Mouse (Mus musculus) embryonic facial prominence, embryonic 15.5 days (tissue): ENCODE data around the gene B3galt4. TPM values are rescaled to one million over a fixed set of nuclear protein-coding genes. Genes with fewer than 3 reads are reported as not detected.

Source experiments
- ATAC-seq: fragments of 200-750 bp; cut with Nextera tagmentation; 2 replicates; pipeline ENCODE4 v1.8.0; 2017; ENCODE audit warnings: low read depth, moderate TSS enrichment; ENCODE audit not compliant: insufficient number of reproducible peaks, low FRiP score, low TSS enrichment
- H3K27ac ChIP-seq: fragments of 300-500 bp; sonication (generic); replicated peaks from 2 replicates; pipeline ENCODE4 v1.5.1; 2015; ENCODE audit warnings: mild to moderate bottlenecking, inconsistent platforms
- H3K27me3 ChIP-seq: fragments of 300-500 bp; sonication (generic); 2 replicates; pipeline ENCODE4 v1.6.1; 2015; ENCODE audit warnings: inconsistent platforms
- H3K36me3 ChIP-seq: fragments of 300-500 bp; sonication (generic); 2 replicates; pipeline ENCODE4 v1.6.1; 2015; ENCODE audit warnings: mild to moderate bottlenecking, inconsistent platforms
- H3K4me1 ChIP-seq: fragments of 300-500 bp; sonication (generic); 2 replicates; pipeline ENCODE4 v1.6.1; 2015; ENCODE audit warnings: inconsistent platforms
- H3K4me2 ChIP-seq: fragments of 300-500 bp; sonication (generic); replicated peaks from 2 replicates; pipeline ENCODE4 v1.6.1; 2015; ENCODE audit warnings: mild to moderate bottlenecking, inconsistent platforms
- H3K4me3 ChIP-seq: fragments of 300-500 bp; sonication (generic); replicated peaks from 2 replicates; pipeline ENCODE4 v1.5.1; 2015; ENCODE audit warnings: mild to moderate bottlenecking, inconsistent platforms
- H3K9ac ChIP-seq: fragments of 300-500 bp; sonication (generic); 2 replicates; pipeline ENCODE4 v1.6.1; 2015; ENCODE audit warnings: inconsistent platforms
- H3K9me3 ChIP-seq: fragments of 300-500 bp; sonication (generic); replicated peaks from 2 replicates; pipeline ENCODE4 v1.6.1; 2016; ENCODE audit warnings: inconsistent platforms
- WGBS: fragments of 180-500 bp; shearing (Covaris S2); methylation state at CpG from one replicate; pipeline ENCODE4 v1.1.7; 2015; 5-methylcytosine and 5-hydroxymethylcytosine counted together
- polyA plus RNA-seq: library from polyadenylated mRNA; unstranded; fragments of >200 nt; fragmentation: Nextera tagmentation; extraction: Ambion mirVana; gene quantifications from 2 replicates; pipeline ENCODE4 v1.2.1, GENCODE M21; 2015

B3galt4 gene
- polyA plus RNA-seq, 1 experiment from 2014 or later, result 8.5 TPM

GRCm38 (mm10) chr17:33940206-33940805, 11.0 kb downstream of the B3galt4 start, which contains the start of the genes Pfdn6 and Wdr46:
Gene Pfdn6 (minus strand): TSS chr17:33940343.
Gene Wdr46 (plus strand): TSS chr17:33940660.
- peaks cover 52% of the 10 kb centered on the region for H3K36me3 ChIP-seq
- ATAC-seq, result peak; percentile 86
- no peaks in the 10 kb centered on the region for H3K27me3 ChIP-seq
- H3K27ac ChIP-seq, result peak within 1 kb of the TSS; percentile 49
- H3K4me3 ChIP-seq, result peak within 1 kb of the TSS; percentile 89
- H3K4me1 ChIP-seq, result peaks cover 23% of the 10 kb centered on the region
- peak within 1 kb of the TSS; percentile 87 for H3K9ac ChIP-seq
- H3K4me2 ChIP-seq, result peak within 1 kb of the TSS; percentile 94
- WGBS, result under 1% methylated on average over 36 of the region's 36 CpGs
- no peaks in the 10 kb centered on the region for H3K9me3 ChIP-seq

GRCm38 (mm10) chr17:33938783-33939182, 12.5 kb downstream of the B3galt4 start:
- ATAC-seq, result no peak
- H3K4me1 ChIP-seq, result peaks cover 23% of the 10 kb centered on the region
- H3K9ac ChIP-seq, result no peak overlapping the region
- H3K4me2 ChIP-seq, result no peak overlapping the region
- H3K9me3 ChIP-seq, result no peaks in the 10 kb centered on the region
- WGBS, result 82% methylated on average over 11 of the region's 11 CpGs
- no peak overlapping the region for H3K27ac ChIP-seq
- H3K36me3 ChIP-seq, result peaks cover 51% of the 10 kb centered on the region
- H3K27me3 ChIP-seq, result no peaks in the 10 kb centered on the region
- no peak overlapping the region for H3K4me3 ChIP-seq

GRCm38 (mm10) chr17:33936993-33937392, 14.3 kb downstream of the B3galt4 start:
- H3K9ac ChIP-seq, result no peak overlapping the region
- no peaks in the 10 kb centered on the region for H3K9me3 ChIP-seq
- no peak overlapping the region for H3K4me3 ChIP-seq
- H3K27ac ChIP-seq, result no peak overlapping the region
- H3K27me3 ChIP-seq, result no peaks in the 10 kb centered on the region
- peaks cover 24% of the 10 kb centered on the region for H3K4me1 ChIP-seq
- peaks cover 58% of the 10 kb centered on the region for H3K36me3 ChIP-seq
- WGBS, result 79% methylated on average over 15 of the region's 15 CpGs
- no peak overlapping the region for H3K4me2 ChIP-seq
- ATAC-seq, result no peak

- peaks cover 28% of the 10 kb centered on the region for H3K4me1 ChIP-seq
- peaks cover 58% of the 10 kb centered on the region for H3K36me3 ChIP-seq
- no peak overlapping the region for H3K27ac ChIP-seq
- ATAC-seq, result no peak
- H3K4me2 ChIP-seq, result no peak overlapping the region
- H3K4me3 ChIP-seq, result no peak overlapping the region
- H3K9ac ChIP-seq, result no peak overlapping the region
- no peaks in the 10 kb centered on the region for H3K9me3 ChIP-seq
- 83% methylated on average over 21 of the region's 21 CpGs for WGBS
- no peaks in the 10 kb centered on the region for H3K27me3 ChIP-seq
Observed at GRCm38 (mm10) chr17:33935422-33936055, 15.7 kb downstream of the B3galt4 start.

- peaks cover 51% of the 10 kb centered on the region for H3K36me3 ChIP-seq
- H3K4me3 ChIP-seq, result no peak overlapping the region
- WGBS, result 81% methylated on average over 15 of the region's 15 CpGs
- no peaks in the 10 kb centered on the region for H3K27me3 ChIP-seq
- peaks cover 27% of the 10 kb centered on the region for H3K4me1 ChIP-seq
- no peaks in the 10 kb centered on the region for H3K9me3 ChIP-seq
- no peak overlapping the region for H3K4me2 ChIP-seq
- H3K27ac ChIP-seq, result no peak overlapping the region
- H3K9ac ChIP-seq, result no peak overlapping the region
- no peak for ATAC-seq
Observed at GRCm38 (mm10) chr17:33932970-33933369, 18.3 kb downstream of the B3galt4 start.

- H3K27ac ChIP-seq, result no peak overlapping the region
- H3K4me3 ChIP-seq, result no peak overlapping the region
- no peak overlapping the region for H3K9ac ChIP-seq
- peaks cover 30% of the 10 kb centered on the region for H3K4me1 ChIP-seq
- no peak for ATAC-seq
- peaks cover 53% of the 10 kb centered on the region for H3K36me3 ChIP-seq
- H3K9me3 ChIP-seq, result no peaks in the 10 kb centered on the region
- 72% methylated on average over 14 of the region's 14 CpGs for WGBS
- H3K27me3 ChIP-seq, result no peaks in the 10 kb centered on the region
- no peak overlapping the region for H3K4me2 ChIP-seq
Observed at GRCm38 (mm10) chr17:33932448-33932847, 18.8 kb downstream of the B3galt4 start.

GRCm38 (mm10) chr17:33931947-33932346, 19.3 kb downstream of the B3galt4 start:
- Histone ChIP-seq H3K4me2 (peak overlapping the region; percentile 98; the same call in 1 of the 2 replicates), H3K36me3 (peaks cover 50% of the 10 kb centered on the region), H3K4me3 (peak overlapping the region; percentile 78; the same call in 1 of the 2 replicates), H3K27ac (no peak overlapping the region), H3K27me3 (no peaks in the 10 kb centered on the region), H3K4me1 (peaks cover 30% of the 10 kb centered on the region), H3K9me3 (no peaks in the 10 kb centered on the region), H3K9ac (no peak overlapping the region)
- WGBS, result 89% methylated on average over 11 of the region's 11 CpGs
- no peak for ATAC-seq

- Histone ChIP-seq H3K4me1 (peaks cover 30% of the 10 kb centered on the region), H3K36me3 (peaks cover 45% of the 10 kb centered on the region), H3K27me3 (no peaks in the 10 kb centered on the region), H3K9ac (peak overlapping the region; percentile 67), H3K4me3 (peak overlapping the region; percentile 78), H3K4me2 (peak overlapping the region; percentile 98), H3K27ac (peak overlapping the region; percentile 96), H3K9me3 (no peaks in the 10 kb centered on the region)
- ATAC-seq, result no peak
- 28% methylated on average over 18 of the region's 18 CpGs for WGBS
Observed at GRCm38 (mm10) chr17:33931159-33931866, 20.0 kb downstream of the B3galt4 start.

GRCm38 (mm10) chr17:33930280-33931158, 20.8 kb downstream of the B3galt4 start:
- Histone ChIP-seq H3K4me1 (peaks cover 30% of the 10 kb centered on the region), H3K27ac (peak overlapping the region; percentile 96), H3K4me3 (peak overlapping the region; percentile 78), H3K9ac (peak overlapping the region; percentile 67), H3K4me2 (peak overlapping the region; percentile 98), H3K36me3 (peaks cover 39% of the 10 kb centered on the region), H3K9me3 (no peaks in the 10 kb centered on the region), H3K27me3 (no peaks in the 10 kb centered on the region)
- under 1% methylated on average over 45 of the region's 45 CpGs for whole genome bisulfite sequencing
- ATAC-seq, result peak; percentile 4; the same call in 1 of the 2 replicates

GRCm38 (mm10) chr17:33929371-33930279, 21.7 kb downstream of the B3galt4 start, which contains the start of gene Rgl2:
Gene Rgl2 (plus strand): TSS chr17:33929543.
- peaks cover 30% of the 10 kb centered on the region for H3K36me3 ChIP-seq
- peak; percentile 87 for ATAC-seq
- whole genome bisulfite sequencing, result under 1% methylated on average over 79 of the region's 80 CpGs
- H3K4me2 ChIP-seq, result peak within 1 kb of the TSS; percentile 98
- peaks cover 30% of the 10 kb centered on the region for H3K4me1 ChIP-seq
- no peaks in the 10 kb centered on the region for H3K9me3 ChIP-seq
- no peaks in the 10 kb centered on the region for H3K27me3 ChIP-seq
- H3K27ac ChIP-seq, result peak within 1 kb of the TSS; percentile 96
- peak within 1 kb of the TSS; percentile 67 for H3K9ac ChIP-seq
- H3K4me3 ChIP-seq, result peak within 1 kb of the TSS; percentile 78
